Mouse (Mus musculus): ENCODE measurements around the gene Zfp871. TPM values are rescaled to one million over a fixed set of nuclear protein-coding genes. Genes with fewer than 3 reads are reported as not detected.
"Not testable (repeated sequence)": the region's sequence is repeated elsewhere in the genome, so short reads cannot be mapped to it uniquely, and the experiment has no call there.

Zfp871 gene
- polyA plus RNA-seq, 1 experiment: 68.0 TPM

GRCm38 (mm10) chr17:32753634-32754033 is 34.5 kb downstream of the Zfp871 start:
- 13% methylated on average over 12 of the region's 12 CpGs for WGBS

GRCm38 (mm10) chr17:32752813-32753360 is 35.2 kb downstream of the Zfp871 start:
- WGBS: 81% methylated on average over 6 of the region's 6 CpGs

More at GRCm38 (mm10) chr17:32753634-32754033, 34.5 kb downstream of the Zfp871 start:
- TF ChIP-seq POLR2A (IDR thresholded peaks at IDR 0.05; ENCODE audit: insufficient read depth, low read depth, low read length) (no peak), CTCF (IDR thresholded peaks at IDR 0.05; ENCODE audit: insufficient read depth, low read depth, low read length) (no peak)
- no peak overlapping the region for H3K4me3 ChIP-seq (ENCODE audit: insufficient read depth, low read depth, low read length)
- H3K4me1 ChIP-seq (ENCODE audit: control insufficient read depth, insufficient read depth, low read length): peaks cover 7% of the 10 kb centered on the region
- H3K27ac ChIP-seq (ENCODE audit: insufficient read depth, low read depth, low read length): no peak overlapping the region

GRCm38 (mm10) chr17:32750611-32751010 is 37.5 kb downstream of the Zfp871 start:
- no peak overlapping the region for H3K27ac ChIP-seq (ENCODE audit: insufficient read depth, low read depth, low read length)
- 68% methylated on average over 5 of the region's 5 CpGs for WGBS

More at GRCm38 (mm10) chr17:32752813-32753360, 35.2 kb downstream of the Zfp871 start:
- TF ChIP-seq POLR2A (IDR thresholded peaks at IDR 0.05; ENCODE audit: insufficient read depth, low read depth, low read length) (no peak), CTCF (IDR thresholded peaks at IDR 0.05; ENCODE audit: insufficient read depth, low read depth, low read length) (no peak)
- Histone ChIP-seq H3K27ac (ENCODE audit: insufficient read depth, low read depth, low read length) (no peak overlapping the region), H3K4me1 (ENCODE audit: control insufficient read depth, insufficient read depth, low read length) (peaks cover 7% of the 10 kb centered on the region), H3K4me3 (ENCODE audit: insufficient read depth, low read depth, low read length) (no peak overlapping the region)

GRCm38 (mm10) chr17:32741057-32741456 is 47.0 kb downstream of the Zfp871 start:
- 34% methylated on average over 1 of the region's 1 CpGs for WGBS
- no peak for TF ChIP-seq POLR2A (IDR thresholded peaks at IDR 0.05; ENCODE audit: insufficient read depth, low read depth, low read length)
- H3K4me1 ChIP-seq (ENCODE audit: control insufficient read depth, insufficient read depth, low read length): no peaks in the 10 kb centered on the region
- H3K27ac ChIP-seq (ENCODE audit: insufficient read depth, low read depth, low read length): no peak overlapping the region
- no peak overlapping the region for H3K4me3 ChIP-seq (ENCODE audit: insufficient read depth, low read depth, low read length)

More at GRCm38 (mm10) chr17:32750611-32751010, 37.5 kb downstream of the Zfp871 start:
- TF ChIP-seq POLR2A (IDR thresholded peaks at IDR 0.05; ENCODE audit: insufficient read depth, low read depth, low read length) (no peak), CTCF (IDR thresholded peaks at IDR 0.05; ENCODE audit: insufficient read depth, low read depth, low read length) (no peak)
- Histone ChIP-seq H3K4me3 (ENCODE audit: insufficient read depth, low read depth, low read length) (no peak overlapping the region), H3K4me1 (ENCODE audit: control insufficient read depth, insufficient read depth, low read length) (peaks cover 7% of the 10 kb centered on the region)

- no peak for TF ChIP-seq POLR2A (IDR thresholded peaks at IDR 0.05; ENCODE audit: insufficient read depth, low read depth, low read length)
- no peak for TF ChIP-seq CTCF (IDR thresholded peaks at IDR 0.05; ENCODE audit: insufficient read depth, low read depth, low read length)
- Histone ChIP-seq H3K4me3 (ENCODE audit: insufficient read depth, low read depth, low read length) (no peak overlapping the region), H3K4me1 (ENCODE audit: control insufficient read depth, insufficient read depth, low read length) (no peaks in the 10 kb centered on the region), H3K27ac (ENCODE audit: insufficient read depth, low read depth, low read length) (no peak overlapping the region)
- 96% methylated on average over 1 of the region's 1 CpGs for WGBS
Observed at GRCm38 (mm10) chr17:32738406-32738805, 49.7 kb downstream of the Zfp871 start.

GRCm38 (mm10) chr17:32729029-32729428 is 59.1 kb downstream of the Zfp871 start:
- no peak overlapping the region for H3K27ac ChIP-seq (ENCODE audit: insufficient read depth, low read depth, low read length)
- H3K4me3 ChIP-seq (ENCODE audit: insufficient read depth, low read depth, low read length): no peak overlapping the region
- H3K4me1 ChIP-seq (ENCODE audit: control insufficient read depth, insufficient read depth, low read length): peaks cover 7% of the 10 kb centered on the region; the same call in 1 of the 2 replicates
- 69% methylated on average over 3 of the region's 3 CpGs for WGBS
- TF ChIP-seq CTCF (IDR thresholded peaks at IDR 0.05; ENCODE audit: insufficient read depth, low read depth, low read length) (no peak), POLR2A (IDR thresholded peaks at IDR 0.05; ENCODE audit: insufficient read depth, low read depth, low read length) (no peak)

GRCm38 (mm10) chr17:32726360-32726759 is 61.7 kb downstream of the Zfp871 start:
- H3K4me1 ChIP-seq (ENCODE audit: control insufficient read depth, insufficient read depth, low read length); H3K4me3 ChIP-seq (ENCODE audit: insufficient read depth, low read depth, low read length): not testable (repeated sequence)
- 0 out of 2 replicates have a peak overlapping the region, but pooled peaks have one; percentile 6 for H3K27ac ChIP-seq (ENCODE audit: insufficient read depth, low read depth, low read length)

GRCm38 (mm10) chr17:32722771-32723170 is 65.3 kb downstream of the Zfp871 start:
- 73% methylated on average over 7 of the region's 7 CpGs for WGBS
- Histone ChIP-seq H3K4me1 (ENCODE audit: control insufficient read depth, insufficient read depth, low read length) (peaks cover 7% of the 10 kb centered on the region; the same call in 1 of the 2 replicates), H3K27ac (ENCODE audit: insufficient read depth, low read depth, low read length) (no peak overlapping the region), H3K4me3 (ENCODE audit: insufficient read depth, low read depth, low read length) (no peak overlapping the region)
- no peak for TF ChIP-seq POLR2A (IDR thresholded peaks at IDR 0.05; ENCODE audit: insufficient read depth, low read depth, low read length)
- no peak for TF ChIP-seq CTCF (IDR thresholded peaks at IDR 0.05; ENCODE audit: insufficient read depth, low read depth, low read length)

GRCm38 (mm10) chr17:32722151-32722550 is 65.9 kb downstream of the Zfp871 start:
- H3K4me1 ChIP-seq (ENCODE audit: control insufficient read depth, insufficient read depth, low read length); H3K4me3 ChIP-seq (ENCODE audit: insufficient read depth, low read depth, low read length); H3K27ac ChIP-seq (ENCODE audit: insufficient read depth, low read depth, low read length): not testable (repeated sequence)
- WGBS: 90% methylated on average over 1 of the region's 1 CpGs

Other genes starting within 250 kb of the Zfp871 start
- gene Cyp4f37, start 167.0 kb downstream of the Zfp871 start, polyA plus RNA-seq (2012; ENCODE audit: insufficient read depth, insufficient read length, low replicate concordance, missing spikeins): not detected in 2 replicates
- not detected in 2 replicates for gene Cyp4f40, start 129.4 kb downstream of the Zfp871 start, polyA plus RNA-seq (2012; ENCODE audit: insufficient read depth, insufficient read length, low replicate concordance, missing spikeins)
- not detected in 2 replicates for gene Cyp4f15, start 102.7 kb downstream of the Zfp871 start, polyA plus RNA-seq (2012; ENCODE audit: insufficient read depth, insufficient read length, low replicate concordance, missing spikeins)
- not detected in 2 replicates for gene Zfp811, start 21.6 kb upstream of the Zfp871 start, polyA plus RNA-seq (2012; ENCODE audit: insufficient read depth, insufficient read length, low replicate concordance, missing spikeins)
- gene Zfp799, start 42.0 kb upstream of the Zfp871 start, polyA plus RNA-seq (2012; ENCODE audit: insufficient read depth, insufficient read length, low replicate concordance, missing spikeins): not detected in 2 replicates
- gene Zfp870, start 103.4 kb upstream of the Zfp871 start, polyA plus RNA-seq (2012; ENCODE audit: insufficient read depth, insufficient read length, low replicate concordance, missing spikeins): not detected in 2 replicates
- gene Cyp4f14, start 129.1 kb upstream of the Zfp871 start, polyA plus RNA-seq (2012; ENCODE audit: insufficient read depth, insufficient read length, low replicate concordance, missing spikeins): not detected in 2 replicates
- gene Cyp4f13, start 159.1 kb upstream of the Zfp871 start, polyA plus RNA-seq (2012; ENCODE audit: insufficient read depth, insufficient read length, low replicate concordance, missing spikeins): not detected in 2 replicates
- gene Zfp472, start 177.5 kb upstream of the Zfp871 start, polyA plus RNA-seq (2012; ENCODE audit: insufficient read depth, insufficient read length, low replicate concordance, missing spikeins): not detected in 2 replicates
- not detected in 2 replicates for gene Zfp952, start 204.8 kb upstream of the Zfp871 start, polyA plus RNA-seq (2012; ENCODE audit: insufficient read depth, insufficient read length, low replicate concordance, missing spikeins)
- not detected in 2 replicates for gene Zfp763, start 245.1 kb upstream of the Zfp871 start, polyA plus RNA-seq (2012; ENCODE audit: insufficient read depth, insufficient read length, low replicate concordance, missing spikeins)

Measured in olfactory bulb, adult 2 months (tissue).